Comparison of ENCODE assay signal across 10 mouse cellular contexts in genomic region chr7:99648623-99649022, GRCm38 (mm10). TPM values are rescaled to one million over a fixed set of nuclear protein-coding genes. Genes with fewer than 3 reads are reported as not detected.
A peak's percentile ranks its signal among the peaks of the same experiment; 100 is the strongest.
DNase-seq lines count a peak whose midpoint lies in the region; ATAC-seq and TF ChIP-seq lines count a peak whose summit lies in the region.
"Had no signal": no experiment of that assay in that cellular context is flagged by ENCODE, and none has a peak within 500 bp of the region (broad histone marks: within the 10 kb centered on the region; RNA-seq: fewer than 3 reads in every experiment).

No protein-coding gene starts in this region.

- H3K4me1 ChIP-seq in hindbrain, embryonic 11.5 days (replicated peaks; ENCODE audit: control insufficient read depth, insufficient read depth, low read length), result no peaks in the 10 kb centered on the region
- peaks cover 23% of the 10 kb centered on the region for H3K4me1 ChIP-seq in hindbrain, embryonic 13.5 days (replicated peaks)
- H3K4me1 ChIP-seq in hindbrain, postnatal 0 days (ENCODE audit: insufficient read depth, low read length), result 0 out of 2 replicates have a peak, but pooled peaks cover 3% of the 10 kb centered on the region
- no peaks in the 10 kb centered on the region for H3K4me1 ChIP-seq in neural tube, embryonic 11.5 days (ENCODE audit: control insufficient read depth, insufficient read depth, low read length)

- no peak for ATAC-seq in hindbrain, embryonic 11.5 days (ENCODE audit: low FRiP score)
- no peak for ATAC-seq in hindbrain, embryonic 13.5 days (ENCODE audit: low FRiP score)
- ATAC-seq in hindbrain, postnatal 0 days, result no peak
- no peak for ATAC-seq in neural tube, embryonic 11.5 days (ENCODE audit: insufficient read depth, low FRiP score, low TSS enrichment)
- no peak for ATAC-seq in inflammation-experienced regulatory T-cells, adult 6 months
- ATAC-seq: Patski had no signal

- H3K27me3 ChIP-seq in hindbrain, embryonic 11.5 days (ENCODE audit: control insufficient read depth, insufficient read depth, low read length), result no peaks in the 10 kb centered on the region
- H3K27me3 ChIP-seq in hindbrain, embryonic 13.5 days, result 0 out of 2 replicates have a peak, but pooled peaks cover 2% of the 10 kb centered on the region
- H3K27me3 ChIP-seq in hindbrain, postnatal 0 days (ENCODE audit: insufficient read depth, low read length), result no peaks in the 10 kb centered on the region
- no peaks in the 10 kb centered on the region for H3K27me3 ChIP-seq in neural tube, embryonic 11.5 days (ENCODE audit: control insufficient read depth, insufficient read depth, low read length)

- H3K36me3 ChIP-seq in hindbrain, embryonic 11.5 days (ENCODE audit: control insufficient read depth, insufficient read depth, low read length), result no peaks in the 10 kb centered on the region
- H3K36me3 ChIP-seq in hindbrain, embryonic 13.5 days, result no peaks in the 10 kb centered on the region
- H3K36me3 ChIP-seq in hindbrain, postnatal 0 days (ENCODE audit: insufficient read depth, low read length), result no peaks in the 10 kb centered on the region
- no peaks in the 10 kb centered on the region for H3K36me3 ChIP-seq in neural tube, embryonic 11.5 days (ENCODE audit: control insufficient read depth, insufficient read depth, low read length)
- H3K36me3 ChIP-seq: heart, embryonic 13.5 days had no signal

- H3K4me3 ChIP-seq in hindbrain, embryonic 11.5 days (ENCODE audit: low read depth, low read length), result no peak overlapping the region
- no peak overlapping the region for H3K4me3 ChIP-seq in hindbrain, embryonic 13.5 days
- H3K4me3 ChIP-seq in hindbrain, postnatal 0 days (ENCODE audit: low read length), result no peak overlapping the region
- no peak overlapping the region for H3K4me3 ChIP-seq in neural tube, embryonic 11.5 days (ENCODE audit: low read depth, low read length)
- H3K4me3 ChIP-seq: heart, embryonic 13.5 days had no signal

- H3K9ac ChIP-seq in hindbrain, embryonic 11.5 days (ENCODE audit: low read depth, low read length), result no peak overlapping the region
- H3K9ac ChIP-seq in hindbrain, embryonic 13.5 days, result no peak overlapping the region
- no peak overlapping the region for H3K9ac ChIP-seq in hindbrain, postnatal 0 days (replicated peaks; ENCODE audit: low read length)
- H3K9ac ChIP-seq in neural tube, embryonic 11.5 days (ENCODE audit: low read length), result no peak overlapping the region
- H3K9ac ChIP-seq: heart, embryonic 13.5 days had no signal

- TF ChIP-seq CTCF in hindbrain, postnatal 0 days (IDR thresholded peaks at IDR 0.05; ENCODE audit: low read depth), result peak; percentile 16; the same call in 1 of the 2 replicates

- no peaks in the 10 kb centered on the region for H3K9me3 ChIP-seq in hindbrain, embryonic 11.5 days (ENCODE audit: control insufficient read depth, low read length)
- no peaks in the 10 kb centered on the region for H3K9me3 ChIP-seq in hindbrain, embryonic 13.5 days
- H3K9me3 ChIP-seq in hindbrain, postnatal 0 days (ENCODE audit: low read length), result no peaks in the 10 kb centered on the region
- H3K9me3 ChIP-seq in neural tube, embryonic 11.5 days (ENCODE audit: control insufficient read depth, low read length), result no peaks in the 10 kb centered on the region
- H3K9me3 ChIP-seq: heart, embryonic 13.5 days had no signal

- peak; percentile 61 for DNase-seq in hindbrain, embryonic 11.5 days (ENCODE audit: low spot score)
- peak; percentile 83 for DNase-seq in MN1 (ENCODE audit: low spot score)
- DNase-seq in cerebellum, postnatal 36 days, result peak; percentile 53 to 62
- DNase-seq in hindbrain, postnatal 0 days (ENCODE audit: low spot score), result peak; percentile 65
- DNase-seq in neural tube, embryonic 11.5 days (ENCODE audit: low spot score), result peak; percentile 60
- DNase-seq in right cerebral cortex, postnatal 10 days (ENCODE audit: low spot score in 2 of 2), result no peak

- H3K27ac ChIP-seq in hindbrain, embryonic 11.5 days (ENCODE audit: low read depth, low read length), result no peak overlapping the region
- no peak overlapping the region for H3K27ac ChIP-seq in hindbrain, embryonic 13.5 days
- no peak overlapping the region for H3K27ac ChIP-seq in hindbrain, postnatal 0 days
- H3K27ac ChIP-seq in neural tube, embryonic 11.5 days (ENCODE audit: low read depth, low read length), result no peak overlapping the region
- H3K27ac ChIP-seq: heart, embryonic 13.5 days had no signal

- WGBS in hindbrain, embryonic 11.5 days, result 8% methylated on average over 6 of the region's 6 CpGs
- 2% methylated on average over 6 of the region's 6 CpGs for WGBS in hindbrain, embryonic 13.5 days
- WGBS in hindbrain, postnatal 0 days, result 15% methylated on average over 6 of the region's 6 CpGs
- WGBS in neural tube, embryonic 11.5 days, result 5% methylated on average over 6 of the region's 6 CpGs

- no peak overlapping the region for H3K4me2 ChIP-seq in hindbrain, embryonic 11.5 days (replicated peaks; ENCODE audit: low read depth, low read length)
- H3K4me2 ChIP-seq in hindbrain, embryonic 13.5 days, result no peak overlapping the region
- H3K4me2 ChIP-seq in hindbrain, postnatal 0 days (ENCODE audit: low read depth, low read length), result no peak overlapping the region
- no peak overlapping the region for H3K4me2 ChIP-seq in neural tube, embryonic 11.5 days (ENCODE audit: low read depth)
- H3K4me2 ChIP-seq: heart, embryonic 13.5 days had no signal

RNA-seq across cellular contexts. Expression of gene Tpbgl, which starts 21.7 kb away (rescaled TPM):
- 0.63 and 0.73 TPM in 2 replicates for polyA plus RNA-seq in hindbrain, embryonic 11.5 days (2014; fragmentation: Nextera tagmentation; extraction: Ambion mirVana)
- polyA plus RNA-seq in hindbrain, embryonic 13.5 days (2015; fragmentation: Nextera tagmentation; extraction: Ambion mirVana), result 1.4 TPM in 2 replicates
- total RNA-seq in hindbrain, postnatal 0 days (2014; rRNA removed), result 6.4 and 7.9 TPM in 2 replicates
- polyA plus RNA-seq in hindbrain, postnatal 0 days (2015; fragmentation: Nextera tagmentation; extraction: Ambion mirVana), result 2.3 and 2.9 TPM in 2 replicates
- polyA plus RNA-seq in neural tube, embryonic 11.5 days (2014; fragmentation: Nextera tagmentation; extraction: Ambion mirVana), result 1.1 and 1.4 TPM in 2 replicates
- polyA plus RNA-seq in inflammation-experienced regulatory T-cells, adult 6 months (2017; shearing (Covaris generic)), result under 1 TPM in 1 of 3 experiments, not detected in 2; 0.72 TPM

Comparison
In these comparisons a context has a peak if more than half of its experiments do, and no peak if none do; other contexts are left out.
1. DNase-seq: peak in hindbrain, embryonic 11.5 days (single experiment), MN1 (single experiment), cerebellum, postnatal 36 days (2 of 2), hindbrain, postnatal 0 days (single experiment) and neural tube, embryonic 11.5 days (single experiment); none in right cerebral cortex, postnatal 10 days (0 of 2).